Mouse (Mus musculus) spleen, postnatal 14 days (tissue): ENCODE measurements around the gene Mrpl44.

Experiments
- DNase-seq, 2 experiments: peaks; one replicate each; pipeline ENCODE4 v3.0.0; 2021 to 2022; ENCODE audit warnings: low spot score in 2 of 2

The Mrpl44 gene

GRCm38 (mm10) chr1:79762282-79763250 is 13.3 kb upstream of the Mrpl44 start:
- no peak for DNase-seq

- DNase-seq: no peak
Measured at GRCm38 (mm10) chr1:79764031-79764430, 11.8 kb upstream of the Mrpl44 start.

GRCm38 (mm10) chr1:79764483-79764882 is 11.3 kb upstream of the Mrpl44 start:
- DNase-seq: no peak

GRCm38 (mm10) chr1:79768231-79768630 is 7.6 kb upstream of the Mrpl44 start:
- no peak for DNase-seq

GRCm38 (mm10) chr1:79774164-79774780 is 1.5 kb upstream of the Mrpl44 start:
- DNase-seq: no peak

- no peak for DNase-seq
Measured at GRCm38 (mm10) chr1:79778011-79778410, 2.2 kb downstream of the Mrpl44 start.

GRCm38 (mm10) chr1:79782433-79782832 is 6.6 kb downstream of the Mrpl44 start:
- no peak for DNase-seq

- no peak for DNase-seq
Measured at GRCm38 (mm10) chr1:79786267-79786927, 10.6 kb downstream of the Mrpl44 start.

GRCm38 (mm10) chr1:79797084-79797483 is 21.3 kb downstream of the Mrpl44 start:
- DNase-seq: no peak

- no peak for DNase-seq
Measured at GRCm38 (mm10) chr1:79802858-79803427, 27.1 kb downstream of the Mrpl44 start.

- DNase-seq: no peak
Measured at GRCm38 (mm10) chr1:79803614-79804013, 27.8 kb downstream of the Mrpl44 start.

GRCm38 (mm10) chr1:79806865-79807264 is 31.0 kb downstream of the Mrpl44 start:
- DNase-seq: no peak

GRCm38 (mm10) chr1:79809447-79809846 is 33.6 kb downstream of the Mrpl44 start:
- no peak for DNase-seq

GRCm38 (mm10) chr1:79815446-79815845 is 39.6 kb downstream of the Mrpl44 start:
- DNase-seq: no peak

GRCm38 (mm10) chr1:79819296-79819879 is 43.6 kb downstream of the Mrpl44 start:
- no peak for DNase-seq

- DNase-seq: no peak
Measured at GRCm38 (mm10) chr1:79822806-79823525, 47.1 kb downstream of the Mrpl44 start.

GRCm38 (mm10) chr1:79823951-79824633 is 48.3 kb downstream of the Mrpl44 start:
- DNase-seq: no peak
